Mouse (Mus musculus) G1E (cell line): Measurements from ENCODE around the gene Scaf4. TPM values are rescaled to one million over a fixed set of nuclear protein-coding genes. Genes with fewer than 3 reads are reported as not detected.
"Not testable (repeated sequence)": the region's sequence is repeated elsewhere in the genome, so short reads cannot be mapped to it uniquely, and the experiment has no call there.

ENCODE experiments used
- ATAC-seq: 2 replicates; pipeline ENCODE4 v1.8.0; 2016; ENCODE audit warnings: mild to moderate bottlenecking; ENCODE audit not compliant: insufficient number of reproducible peaks, poor library complexity, low FRiP score, severe bottlenecking; ENCODE audit errors: extremely low read depth
- DNase-seq: peaks from one replicate; pipeline ENCODE4 v3.0.0; 2012; ENCODE audit warnings: low spot score
- H3K27me3 ChIP-seq: 2 replicates; pipeline ENCODE4 v1.6.1; 2012; ENCODE audit warnings: mild to moderate bottlenecking, low read length, inconsistent platforms; ENCODE audit not compliant: insufficient read depth
- H3K36me3 ChIP-seq: replicated peaks from 2 replicates; pipeline ENCODE3; 2012; ENCODE audit warnings: mild to moderate bottlenecking, inconsistent platforms
- H3K4me1 ChIP-seq: 2 replicates; pipeline ENCODE4 v1.6.1; 2012; ENCODE audit warnings: low read depth, low read length, inconsistent platforms, mixed read lengths; ENCODE audit not compliant: insufficient read depth
- H3K4me3 ChIP-seq: 2 replicates; pipeline ENCODE4 v1.5.1; 2012; ENCODE audit warnings: low read depth, mild to moderate bottlenecking, inconsistent platforms, low read length, moderate library complexity, mixed read lengths
- H3K9me3 ChIP-seq: replicated peaks from 2 replicates; pipeline ENCODE4 v1.6.1; 2012; ENCODE audit warnings: inconsistent platforms
- CTCF ChIP-seq: IDR thresholded peaks from 2 replicates; pipeline ENCODE4 v1.5.1; 2012; ENCODE audit warnings: low read depth, low read length, inconsistent platforms, mixed read lengths
- GATA1 ChIP-seq: IDR thresholded peaks from 2 replicates; pipeline ENCODE4 v1.6.1; 2012; ENCODE audit warnings: borderline replicate concordance, low read length, inconsistent platforms, mixed read lengths
- GATA2 ChIP-seq: IDR thresholded peaks from 2 replicates; pipeline ENCODE4 v1.6.1; 2012; ENCODE audit warnings: low read depth, low read length, inconsistent platforms, borderline replicate concordance
- POLR2AphosphoS5 ChIP-seq: IDR thresholded peaks from 2 replicates; pipeline ENCODE4 v1.6.1; 2012; ENCODE audit warnings: low read depth, low read length, inconsistent platforms; ENCODE audit not compliant: insufficient replicate concordance
- TAL1 ChIP-seq: conservative IDR thresholded peaks from 2 replicates; pipeline ENCODE4 v1.6.1; 2012; ENCODE audit warnings: low read depth, low read length, inconsistent platforms, mixed read lengths
- polyA plus RNA-seq: library from polyadenylated mRNA; stranded (reverse); fragments of >175 nt; gene quantifications from 2 replicates; pipeline ENCODE4 v1.2.3, GENCODE M21; 2012
- total RNA-seq, 2 experiments: library from RNA; stranded (forward) in 1 of 2; stranded (reverse) in 1 of 2; fragments of 200-1000 nt in 1 of 2; fragments of >200 nt in 1 of 2; fragmentation: Nextera tagmentation in 1 of 2; gene quantifications; 2 replicates each; pipeline ENCODE4 v1.2.3; 2014 to 2017

Gene Scaf4
- total and polyA plus RNA-seq, 3 experiments, result 14.8 to 215 (median 186) TPM

DNA sequence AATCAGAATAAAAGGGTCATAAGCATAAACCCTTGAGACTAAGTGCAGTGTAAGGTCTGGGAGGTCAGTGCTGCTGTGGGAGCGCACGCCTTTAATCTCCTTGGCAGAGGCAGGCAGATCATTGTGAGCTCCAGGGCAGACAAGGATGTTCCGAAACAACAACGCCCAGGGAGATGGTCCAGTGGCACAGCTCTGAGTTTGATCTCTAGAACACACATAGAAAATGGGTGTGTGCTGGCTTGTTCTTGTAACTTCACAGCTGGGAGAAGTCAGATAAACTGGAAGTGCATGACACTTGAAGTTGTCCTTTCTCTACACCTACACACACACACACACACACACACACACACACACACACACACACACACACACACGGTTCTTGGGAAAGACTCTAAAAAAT is 20.3 kb downstream of the Scaf4 start:
- ATAC-seq, result peak; percentile 28; the same call in 1 of the 2 replicates
- H3K4me1 ChIP-seq, result peaks cover 39% of the 10 kb centered on the region

GRCm38 (mm10) chr16:90261791-90262190 is 22.5 kb downstream of the Scaf4 start:
- ATAC-seq, result no peak
- Histone ChIP-seq H3K9me3 (no peaks in the 10 kb centered on the region), H3K27me3 (no peaks in the 10 kb centered on the region), H3K4me1 (peaks cover 21% of the 10 kb centered on the region), H3K4me3 (no peak overlapping the region), H3K36me3 (peaks cover 66% of the 10 kb centered on the region)
- TF ChIP-seq CTCF, result no peak
- no peak for TF ChIP-seq GATA2
- no peak for DNase-seq

More for the DNA sequence above, 20.3 kb downstream of the Scaf4 start:
- TF ChIP-seq CTCF, result no peak
- peaks cover 52% of the 10 kb centered on the region for H3K36me3 ChIP-seq
- H3K9me3 ChIP-seq, result no peaks in the 10 kb centered on the region
- no peak overlapping the region for H3K4me3 ChIP-seq
- no peak for DNase-seq
- H3K27me3 ChIP-seq, result no peaks in the 10 kb centered on the region

DNA sequence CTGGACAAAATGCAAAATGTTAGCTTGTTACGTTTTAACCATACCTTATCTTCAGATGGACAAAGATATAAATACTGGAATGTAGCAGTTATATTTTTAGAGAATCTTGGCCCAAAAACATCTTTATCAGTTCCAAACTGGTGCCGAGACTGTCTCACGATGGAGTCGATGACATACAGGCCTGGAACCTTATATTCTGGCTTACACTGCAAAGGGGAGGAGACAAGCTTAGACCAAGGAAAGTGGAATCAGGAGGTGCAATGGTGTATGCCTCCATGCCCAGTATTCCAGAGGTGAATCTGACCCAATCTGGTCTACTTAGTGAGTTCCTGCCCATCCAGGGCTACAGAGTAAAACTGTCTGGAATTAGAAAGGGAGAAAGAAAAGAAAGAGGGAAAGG is 24.2 kb downstream of the Scaf4 start:
- Histone ChIP-seq H3K36me3 (peaks cover 72% of the 10 kb centered on the region), H3K27me3 (no peaks in the 10 kb centered on the region), H3K9me3 (no peaks in the 10 kb centered on the region), H3K4me3 (no peak overlapping the region), H3K4me1 (peaks cover 10% of the 10 kb centered on the region)
- DNase-seq (no peak), ATAC-seq (no peak)
- no peak for TF ChIP-seq GATA1
- no peak for TF ChIP-seq CTCF
- no peak for TF ChIP-seq GATA2
- no peak for TF ChIP-seq POLR2AphosphoS5
- TF ChIP-seq TAL1, result no peak

GRCm38 (mm10) chr16:90259623-90260022 is 24.7 kb downstream of the Scaf4 start:
- ATAC-seq, result no peak
- Histone ChIP-seq H3K4me3 (no peak overlapping the region), H3K4me1 (peaks cover 8% of the 10 kb centered on the region), H3K9me3 (no peaks in the 10 kb centered on the region), H3K27me3 (no peaks in the 10 kb centered on the region), H3K36me3 (peaks cover 77% of the 10 kb centered on the region)
- TF ChIP-seq GATA2 (no peak), GATA1 (no peak), CTCF (no peak), TAL1 (no peak), POLR2AphosphoS5 (no peak)
- DNase-seq, result no peak

DNA sequence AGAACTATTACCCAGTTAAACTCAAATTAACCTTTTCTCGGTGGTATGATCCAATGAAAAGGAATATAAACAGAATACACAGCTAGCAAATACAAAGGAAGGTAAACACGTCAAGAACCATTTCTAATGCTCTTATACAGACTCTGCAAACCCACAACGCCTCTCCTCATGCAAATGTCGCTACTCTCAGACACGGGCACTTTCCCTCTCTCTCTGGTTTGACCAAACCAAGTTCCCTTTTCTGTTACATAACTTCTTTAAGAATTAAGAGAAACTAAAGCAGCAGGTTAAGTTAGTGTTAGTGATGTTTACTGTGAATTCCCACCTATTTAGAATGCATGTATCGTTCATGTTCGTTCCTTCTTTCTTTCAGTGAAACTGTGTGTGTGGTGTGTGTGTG is 25.4 kb downstream of the Scaf4 start:
- Histone ChIP-seq H3K27me3 (no peaks in the 10 kb centered on the region), H3K36me3 (peaks cover 82% of the 10 kb centered on the region), H3K4me1 (peaks cover 4% of the 10 kb centered on the region), H3K9me3 (no peaks in the 10 kb centered on the region), H3K4me3 (no peak overlapping the region)
- TF ChIP-seq CTCF (no peak), POLR2AphosphoS5 (no peak), GATA2 (no peak), TAL1 (no peak), GATA1 (no peak)
- no peak for ATAC-seq
- no peak for DNase-seq

- TF ChIP-seq TAL1 (no peak), CTCF (no peak), POLR2AphosphoS5 (no peak), GATA1 (no peak), GATA2 (no peak)
- ATAC-seq (no peak), DNase-seq (no peak)
- Histone ChIP-seq H3K4me1 (no peaks in the 10 kb centered on the region), H3K36me3 (peaks cover 91% of the 10 kb centered on the region), H3K9me3 (no peaks in the 10 kb centered on the region), H3K4me3 (no peak overlapping the region), H3K27me3 (no peaks in the 10 kb centered on the region)
Measured at GRCm38 (mm10) chr16:90252521-90252920, 31.8 kb downstream of the Scaf4 start.

- not testable (repeated sequence) for ATAC-seq, H3K27me3 ChIP-seq, H3K4me1 ChIP-seq, DNase-seq, H3K9me3 ChIP-seq, H3K4me3 ChIP-seq
- peaks cover 90% of the 10 kb centered on the region for H3K36me3 ChIP-seq
Measured at GRCm38 (mm10) chr16:90251256-90251655, 33.0 kb downstream of the Scaf4 start.
